Mouse (Mus musculus): Measurements from ENCODE around the gene Adgrl3. TPM values are rescaled to one million over a fixed set of nuclear protein-coding genes. Genes with fewer than 3 reads are reported as not detected.

Gene Adgrl3
- polyA plus RNA-seq, 1 experiment from 2014 or later: 18.8 TPM

GRCm38 (mm10) chr5:81590005-81590694 is 570.2 kb downstream of the Adgrl3 start:
- H3K4me2 ChIP-seq (ENCODE audit: low read depth, low read length): no peak overlapping the region

GRCm38 (mm10) chr5:81591481-81591880 is 571.5 kb downstream of the Adgrl3 start:
- Histone ChIP-seq H3K9ac (replicated peaks; ENCODE audit: low read length) (no peak overlapping the region), H3K27me3 (ENCODE audit: control insufficient read depth, insufficient read depth, low read length) (no peaks in the 10 kb centered on the region), H3K4me3 (ENCODE audit: low read depth, low read length) (no peak overlapping the region), H3K27ac (replicated peaks; ENCODE audit: low read depth, low read length) (no peak overlapping the region), H3K4me1 (ENCODE audit: control insufficient read depth, insufficient read depth, low read length) (no peaks in the 10 kb centered on the region), H3K9me3 (replicated peaks; ENCODE audit: control insufficient read depth, low read length) (no peaks in the 10 kb centered on the region), H3K36me3 (replicated peaks; ENCODE audit: control insufficient read depth, insufficient read depth, low read depth, low read length) (no peaks in the 10 kb centered on the region), H3K4me2 (ENCODE audit: low read depth, low read length) (no peak overlapping the region)
- 33% methylated on average over 3 of the region's 3 CpGs for WGBS
- DNase-seq (ENCODE audit: low spot score) (no peak), ATAC-seq (replicated peaks; ENCODE audit: insufficient number of reproducible peaks, low FRiP score, low TSS enrichment, low read depth) (no peak)

More at GRCm38 (mm10) chr5:81590005-81590694, 570.2 kb downstream of the Adgrl3 start:
- no peak overlapping the region for H3K9ac ChIP-seq (replicated peaks; ENCODE audit: low read length)
- 83% methylated on average over 14 of the region's 14 CpGs for WGBS
- H3K27me3 ChIP-seq (ENCODE audit: control insufficient read depth, insufficient read depth, low read length): no peaks in the 10 kb centered on the region
- H3K27ac ChIP-seq (replicated peaks; ENCODE audit: low read depth, low read length): no peak overlapping the region
- no peaks in the 10 kb centered on the region for H3K36me3 ChIP-seq (replicated peaks; ENCODE audit: control insufficient read depth, insufficient read depth, low read depth, low read length)
- no peaks in the 10 kb centered on the region for H3K4me1 ChIP-seq (ENCODE audit: control insufficient read depth, insufficient read depth, low read length)
- no peaks in the 10 kb centered on the region for H3K9me3 ChIP-seq (replicated peaks; ENCODE audit: control insufficient read depth, low read length)
- DNase-seq (ENCODE audit: low spot score) (no peak), ATAC-seq (replicated peaks; ENCODE audit: insufficient number of reproducible peaks, low FRiP score, low TSS enrichment, low read depth) (no peak)
- H3K4me3 ChIP-seq (ENCODE audit: low read depth, low read length): no peak overlapping the region

DNA sequence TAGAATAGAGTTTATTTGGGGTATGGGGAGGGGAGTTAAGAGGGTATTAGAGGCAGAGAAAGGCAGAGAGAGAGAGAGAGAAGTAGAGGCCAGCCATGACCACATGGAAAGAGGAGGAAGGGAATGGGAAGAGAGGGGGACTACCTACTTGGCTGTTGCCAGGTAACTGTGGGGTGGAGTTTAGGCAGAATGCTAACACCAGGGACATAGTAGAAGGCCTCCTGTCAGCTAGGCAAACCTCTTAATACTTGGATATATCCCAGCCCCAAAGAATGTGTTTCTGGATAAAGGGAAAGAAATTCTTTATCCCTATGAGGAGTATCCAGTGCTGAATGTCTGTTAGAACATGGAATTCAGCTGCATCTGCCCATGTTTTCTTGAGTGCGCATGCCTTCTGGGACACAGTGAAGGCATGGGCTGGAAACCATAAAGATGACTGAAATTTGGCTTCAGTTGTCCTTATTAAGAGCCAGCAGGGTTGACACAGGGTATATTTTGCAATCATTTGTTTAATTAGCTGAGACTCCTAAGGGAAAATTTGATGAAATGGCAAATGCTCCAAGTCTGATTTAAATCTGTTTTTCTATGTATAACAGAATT is 573.6 kb downstream of the Adgrl3 start:
- Histone ChIP-seq H3K36me3 (replicated peaks; ENCODE audit: control insufficient read depth, insufficient read depth, low read depth, low read length) (no peaks in the 10 kb centered on the region), H3K27me3 (ENCODE audit: control insufficient read depth, insufficient read depth, low read length) (no peaks in the 10 kb centered on the region), H3K27ac (replicated peaks; ENCODE audit: low read depth, low read length) (no peak overlapping the region), H3K9me3 (replicated peaks; ENCODE audit: control insufficient read depth, low read length) (no peaks in the 10 kb centered on the region), H3K4me2 (ENCODE audit: low read depth, low read length) (no peak overlapping the region), H3K4me1 (ENCODE audit: control insufficient read depth, insufficient read depth, low read length) (no peaks in the 10 kb centered on the region), H3K4me3 (ENCODE audit: low read depth, low read length) (no peak overlapping the region), H3K9ac (replicated peaks; ENCODE audit: low read length) (no peak overlapping the region)
- 93% methylated on average over 1 of the region's 1 CpGs for WGBS
- ATAC-seq (replicated peaks; ENCODE audit: insufficient number of reproducible peaks, low FRiP score, low TSS enrichment, low read depth) (no peak), DNase-seq (ENCODE audit: low spot score) (no peak)

- Histone ChIP-seq H3K4me2 (ENCODE audit: low read depth, low read length) (no peak overlapping the region), H3K9ac (replicated peaks; ENCODE audit: low read length) (no peak overlapping the region), H3K4me1 (ENCODE audit: control insufficient read depth, insufficient read depth, low read length) (no peaks in the 10 kb centered on the region), H3K27me3 (ENCODE audit: control insufficient read depth, insufficient read depth, low read length) (no peaks in the 10 kb centered on the region), H3K27ac (replicated peaks; ENCODE audit: low read depth, low read length) (no peak overlapping the region), H3K4me3 (ENCODE audit: low read depth, low read length) (no peak overlapping the region), H3K9me3 (replicated peaks; ENCODE audit: control insufficient read depth, low read length) (no peaks in the 10 kb centered on the region), H3K36me3 (replicated peaks; ENCODE audit: control insufficient read depth, insufficient read depth, low read depth, low read length) (no peaks in the 10 kb centered on the region)
- no peak for ATAC-seq (replicated peaks; ENCODE audit: insufficient number of reproducible peaks, low FRiP score, low TSS enrichment, low read depth)
- WGBS: 55% methylated on average over 6 of the region's 6 CpGs
- DNase-seq (ENCODE audit: low spot score): no peak
Observed at GRCm38 (mm10) chr5:81598041-81598440, 578.1 kb downstream of the Adgrl3 start.

- Histone ChIP-seq H3K4me3 (ENCODE audit: low read depth, low read length) (no peak overlapping the region), H3K9me3 (replicated peaks; ENCODE audit: control insufficient read depth, low read length) (no peaks in the 10 kb centered on the region), H3K9ac (replicated peaks; ENCODE audit: low read length) (no peak overlapping the region), H3K4me2 (ENCODE audit: low read depth, low read length) (no peak overlapping the region), H3K4me1 (ENCODE audit: control insufficient read depth, insufficient read depth, low read length) (no peaks in the 10 kb centered on the region), H3K36me3 (replicated peaks; ENCODE audit: control insufficient read depth, insufficient read depth, low read depth, low read length) (no peaks in the 10 kb centered on the region), H3K27ac (replicated peaks; ENCODE audit: low read depth, low read length) (no peak overlapping the region), H3K27me3 (ENCODE audit: control insufficient read depth, insufficient read depth, low read length) (no peaks in the 10 kb centered on the region)
- DNase-seq (ENCODE audit: low spot score) (no peak), ATAC-seq (replicated peaks; ENCODE audit: insufficient number of reproducible peaks, low FRiP score, low TSS enrichment, low read depth) (no peak)
- 88% methylated on average over 4 of the region's 4 CpGs for WGBS
Observed at GRCm38 (mm10) chr5:81602889-81603288, 583.0 kb downstream of the Adgrl3 start.

GRCm38 (mm10) chr5:81605646-81606045 is 585.7 kb downstream of the Adgrl3 start:
- no peak overlapping the region for H3K9ac ChIP-seq (replicated peaks; ENCODE audit: low read length)
- H3K4me1 ChIP-seq (ENCODE audit: control insufficient read depth, insufficient read depth, low read length): no peaks in the 10 kb centered on the region
- no peaks in the 10 kb centered on the region for H3K9me3 ChIP-seq (replicated peaks; ENCODE audit: control insufficient read depth, low read length)
- H3K27ac ChIP-seq (replicated peaks; ENCODE audit: low read depth, low read length): no peak overlapping the region
- DNase-seq (ENCODE audit: low spot score) (no peak), ATAC-seq (replicated peaks; ENCODE audit: insufficient number of reproducible peaks, low FRiP score, low TSS enrichment, low read depth) (no peak)
- H3K27me3 ChIP-seq (ENCODE audit: control insufficient read depth, insufficient read depth, low read length): no peaks in the 10 kb centered on the region
- H3K4me3 ChIP-seq (ENCODE audit: low read depth, low read length): no peak overlapping the region
- H3K36me3 ChIP-seq (replicated peaks; ENCODE audit: control insufficient read depth, insufficient read depth, low read depth, low read length): no peaks in the 10 kb centered on the region
- H3K4me2 ChIP-seq (ENCODE audit: low read depth, low read length): no peak overlapping the region
- 83% methylated on average over 1 of the region's 1 CpGs for WGBS

- H3K27me3 ChIP-seq (ENCODE audit: control insufficient read depth, insufficient read depth, low read length): no peaks in the 10 kb centered on the region
- 82% methylated on average over 5 of the region's 5 CpGs for WGBS
- no peak for DNase-seq (ENCODE audit: low spot score)
- H3K4me1 ChIP-seq (ENCODE audit: control insufficient read depth, insufficient read depth, low read length): no peaks in the 10 kb centered on the region
- H3K9ac ChIP-seq (replicated peaks; ENCODE audit: low read length): no peak overlapping the region
- H3K4me3 ChIP-seq (ENCODE audit: low read depth, low read length): no peak overlapping the region
- H3K36me3 ChIP-seq (replicated peaks; ENCODE audit: control insufficient read depth, insufficient read depth, low read depth, low read length): no peaks in the 10 kb centered on the region
- no peak overlapping the region for H3K4me2 ChIP-seq (ENCODE audit: low read depth, low read length)
- H3K27ac ChIP-seq (replicated peaks; ENCODE audit: low read depth, low read length): no peak overlapping the region
- H3K9me3 ChIP-seq (replicated peaks; ENCODE audit: control insufficient read depth, low read length): no peaks in the 10 kb centered on the region
- ATAC-seq (replicated peaks; ENCODE audit: insufficient number of reproducible peaks, low FRiP score, low TSS enrichment, low read depth): no peak
Observed at GRCm38 (mm10) chr5:81610223-81610622, 590.3 kb downstream of the Adgrl3 start.

GRCm38 (mm10) chr5:81614674-81615073 is 594.7 kb downstream of the Adgrl3 start:
- Histone ChIP-seq H3K4me3 (ENCODE audit: low read depth, low read length) (no peak overlapping the region), H3K9ac (replicated peaks; ENCODE audit: low read length) (no peak overlapping the region), H3K36me3 (replicated peaks; ENCODE audit: control insufficient read depth, insufficient read depth, low read depth, low read length) (no peaks in the 10 kb centered on the region), H3K9me3 (replicated peaks; ENCODE audit: control insufficient read depth, low read length) (no peaks in the 10 kb centered on the region), H3K4me2 (ENCODE audit: low read depth, low read length) (no peak overlapping the region), H3K27me3 (ENCODE audit: control insufficient read depth, insufficient read depth, low read length) (no peaks in the 10 kb centered on the region), H3K4me1 (ENCODE audit: control insufficient read depth, insufficient read depth, low read length) (no peaks in the 10 kb centered on the region), H3K27ac (replicated peaks; ENCODE audit: low read depth, low read length) (no peak overlapping the region)
- DNase-seq (ENCODE audit: low spot score) (no peak), ATAC-seq (replicated peaks; ENCODE audit: insufficient number of reproducible peaks, low FRiP score, low TSS enrichment, low read depth) (no peak)
- WGBS: 77% methylated on average over 4 of the region's 4 CpGs
